Mouse (Mus musculus) lung, embryonic 14.5 days (tissue): ENCODE results near the gene Abca7. TPM values are rescaled to one million over a fixed set of nuclear protein-coding genes. Genes with fewer than 3 reads are reported as not detected.

Experiments
- ATAC-seq: fragments of 200-750 bp; cut with Nextera tagmentation; 2 replicates; pipeline ENCODE4 v1.8.0; 2017; ENCODE audit warnings: mild to moderate bottlenecking, moderate TSS enrichment, moderate library complexity; ENCODE audit not compliant: insufficient read depth
- DNase-seq: peaks from one replicate; pipeline ENCODE4 v3.0.0-alpha.2; 2015
- H3K27ac ChIP-seq: fragments of 300-500 bp; sonication (generic); 2 replicates; pipeline ENCODE4 v1.5.1; 2014; ENCODE audit warnings: low read depth, mild to moderate bottlenecking, moderate library complexity
- H3K27me3 ChIP-seq: fragments of 300-500 bp; sonication (generic); 2 replicates; pipeline ENCODE4 v1.6.1; 2014; ENCODE audit warnings: low read length, control low read depth; ENCODE audit not compliant: insufficient read depth
- H3K36me3 ChIP-seq: fragments of 300-500 bp; sonication (generic); 2 replicates; pipeline ENCODE4 v1.6.1; 2014; ENCODE audit warnings: control low read depth; ENCODE audit not compliant: insufficient read depth
- H3K4me1 ChIP-seq: fragments of 300-500 bp; sonication (generic); 2 replicates; pipeline ENCODE4 v1.6.1; 2014; ENCODE audit warnings: antibody characterized with exemption, control low read depth; ENCODE audit not compliant: insufficient read depth
- H3K4me2 ChIP-seq: fragments of 300-500 bp; sonication (generic); 2 replicates; pipeline ENCODE4 v1.6.1; 2014; ENCODE audit warnings: mild to moderate bottlenecking
- H3K4me3 ChIP-seq: fragments of 300-500 bp; sonication (generic); 2 replicates; pipeline ENCODE4 v1.5.1; 2014; ENCODE audit warnings: low read depth, low read length
- H3K9ac ChIP-seq: fragments of 300-500 bp; sonication (generic); 2 replicates; pipeline ENCODE4 v1.6.1; 2014
- H3K9me3 ChIP-seq: fragments of 300-500 bp; sonication (generic); 2 replicates; pipeline ENCODE4 v1.6.1; 2016; ENCODE audit warnings: low read depth, low read length, control low read depth
- CTCF ChIP-seq: IDR thresholded peaks from 2 replicates; pipeline ENCODE4 v1.5.1; 2016; ENCODE audit warnings: antibody characterized with exemption, low read depth
- WGBS: fragments of 180-500 bp; shearing (Covaris S2); extraction: QIAGEN DNeasy Blood & Tissue Kit; methylation state at CpG from one replicate; pipeline ENCODE4 v1.1.7; 2014; 5-methylcytosine and 5-hydroxymethylcytosine counted together
- polyA plus RNA-seq: library from polyadenylated mRNA; unstranded; fragments of >200 nt; fragmentation: Nextera tagmentation; extraction: Ambion mirVana; gene quantifications from 2 replicates; pipeline ENCODE4 v1.2.1, GENCODE M21; 2014

Gene Abca7
- polyA plus RNA-seq, 1 experiment from 2014 or later: 3.5 TPM

DNA sequence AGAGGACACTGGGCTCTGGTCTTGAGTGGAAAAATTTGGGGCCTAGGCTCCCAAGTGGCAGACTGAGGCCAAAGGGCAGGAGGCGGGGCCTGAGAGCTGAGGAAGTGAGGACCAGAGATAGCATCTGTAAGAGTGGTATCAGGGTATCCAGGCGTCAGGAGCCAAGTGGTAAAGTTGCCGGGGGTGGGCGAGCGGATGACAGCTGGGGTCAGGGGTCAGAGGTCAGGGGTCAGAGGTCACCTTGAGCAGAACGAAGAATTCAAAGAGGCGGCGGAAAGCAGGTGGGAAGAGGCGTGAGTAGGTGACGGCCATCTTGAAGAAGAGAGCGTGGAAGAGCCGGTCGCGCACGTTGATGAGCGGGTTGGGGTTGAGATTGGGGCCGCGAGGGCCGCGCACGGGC is 12.6 kb upstream of the Abca7 start:
- Histone ChIP-seq H3K4me3 (peak overlapping the region; percentile 85), H3K4me2 (peak overlapping the region; percentile 76), H3K36me3 (peaks cover 29% of the 10 kb centered on the region), H3K9ac (peak overlapping the region; percentile 89), H3K9me3 (no peaks in the 10 kb centered on the region), H3K4me1 (peaks cover 23% of the 10 kb centered on the region), H3K27me3 (no peaks in the 10 kb centered on the region), H3K27ac (peak overlapping the region; percentile 99)
- under 1% methylated on average over 21 of the region's 21 CpGs for WGBS
- DNase-seq (peak; percentile 63), ATAC-seq (no peak)
- no peak for TF ChIP-seq CTCF

DNA sequence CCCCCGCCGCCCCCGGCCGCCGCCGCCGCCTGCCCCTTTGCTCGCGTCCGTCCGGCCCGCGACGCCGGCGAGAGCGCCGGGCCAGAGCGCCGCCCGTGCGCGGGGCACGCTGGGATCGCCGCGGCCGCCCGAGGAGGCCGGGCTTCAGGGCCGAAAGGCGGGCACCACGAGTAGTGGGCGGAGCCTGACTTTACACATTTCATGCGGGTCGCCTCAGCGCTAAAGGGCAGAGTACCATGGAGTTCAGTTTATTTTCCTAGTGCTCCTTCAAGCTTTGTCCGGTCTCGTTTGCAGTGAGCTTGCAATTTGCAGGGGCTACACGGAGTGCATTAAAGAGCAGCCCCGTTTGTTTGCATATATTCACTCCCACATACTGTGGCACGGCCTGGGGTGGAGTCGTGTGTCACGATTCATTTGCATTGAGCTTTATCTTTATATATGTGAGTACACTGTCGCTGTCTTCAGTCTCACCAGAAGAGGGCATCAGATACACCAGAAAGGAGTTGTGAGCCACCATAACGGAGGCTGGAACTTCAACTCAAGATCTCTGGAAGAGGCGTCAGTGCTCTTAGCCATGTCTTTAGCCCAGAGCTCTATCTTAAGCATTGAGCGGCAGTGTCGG is 12.0 kb upstream of the Abca7 start, which contains the start of gene Tmem259:
TSS of gene Tmem259 (minus strand) at position 136 of the 622 bp plus-strand sequence.
- peak within 1 kb of the TSS; percentile 99 for H3K27ac ChIP-seq
- peaks cover 26% of the 10 kb centered on the region for H3K4me1 ChIP-seq
- H3K9ac ChIP-seq: peak within 1 kb of the TSS; percentile 89
- peak; percentile 71 for TF ChIP-seq CTCF
- WGBS: under 1% methylated on average over 49 of the region's 49 CpGs
- H3K27me3 ChIP-seq: no peaks in the 10 kb centered on the region
- peak within 1 kb of the TSS; percentile 85 for H3K4me3 ChIP-seq
- peaks cover 23% of the 10 kb centered on the region for H3K36me3 ChIP-seq
- H3K4me2 ChIP-seq: peak within 1 kb of the TSS; percentile 76
- ATAC-seq: peak; percentile 67
- DNase-seq: peak; percentile 97
- H3K9me3 ChIP-seq: no peaks in the 10 kb centered on the region

DNA sequence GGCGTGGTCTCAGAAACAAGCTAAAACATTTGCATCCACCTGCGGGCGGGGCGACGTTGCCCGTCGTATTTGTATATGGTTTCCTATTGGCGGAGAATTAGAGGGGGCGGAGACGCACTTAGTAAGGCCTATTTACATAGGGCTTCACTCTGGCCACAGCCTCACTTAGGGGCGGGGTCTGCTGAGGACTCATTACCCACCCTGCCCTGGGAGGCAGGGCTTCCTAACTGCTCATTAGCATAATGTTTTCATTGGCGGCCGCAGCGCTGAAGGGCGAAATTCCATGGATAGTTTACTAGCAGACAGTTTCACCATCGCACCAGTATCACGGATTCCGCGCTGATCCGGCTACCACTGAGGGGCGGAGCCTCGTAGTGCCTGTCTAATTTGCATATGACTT is 11.4 kb upstream of the Abca7 start:
- Histone ChIP-seq H3K27ac (peak overlapping the region; percentile 99), H3K4me1 (peaks cover 31% of the 10 kb centered on the region), H3K4me2 (peak overlapping the region; percentile 76), H3K4me3 (peak overlapping the region; percentile 85), H3K9me3 (no peaks in the 10 kb centered on the region), H3K27me3 (no peaks in the 10 kb centered on the region), H3K9ac (peak overlapping the region; percentile 65), H3K36me3 (peaks cover 19% of the 10 kb centered on the region)
- no peak for TF ChIP-seq CTCF
- ATAC-seq: peak; percentile 92
- peak; percentile 99 for DNase-seq
- under 1% methylated on average over 22 of the region's 22 CpGs for WGBS

DNA sequence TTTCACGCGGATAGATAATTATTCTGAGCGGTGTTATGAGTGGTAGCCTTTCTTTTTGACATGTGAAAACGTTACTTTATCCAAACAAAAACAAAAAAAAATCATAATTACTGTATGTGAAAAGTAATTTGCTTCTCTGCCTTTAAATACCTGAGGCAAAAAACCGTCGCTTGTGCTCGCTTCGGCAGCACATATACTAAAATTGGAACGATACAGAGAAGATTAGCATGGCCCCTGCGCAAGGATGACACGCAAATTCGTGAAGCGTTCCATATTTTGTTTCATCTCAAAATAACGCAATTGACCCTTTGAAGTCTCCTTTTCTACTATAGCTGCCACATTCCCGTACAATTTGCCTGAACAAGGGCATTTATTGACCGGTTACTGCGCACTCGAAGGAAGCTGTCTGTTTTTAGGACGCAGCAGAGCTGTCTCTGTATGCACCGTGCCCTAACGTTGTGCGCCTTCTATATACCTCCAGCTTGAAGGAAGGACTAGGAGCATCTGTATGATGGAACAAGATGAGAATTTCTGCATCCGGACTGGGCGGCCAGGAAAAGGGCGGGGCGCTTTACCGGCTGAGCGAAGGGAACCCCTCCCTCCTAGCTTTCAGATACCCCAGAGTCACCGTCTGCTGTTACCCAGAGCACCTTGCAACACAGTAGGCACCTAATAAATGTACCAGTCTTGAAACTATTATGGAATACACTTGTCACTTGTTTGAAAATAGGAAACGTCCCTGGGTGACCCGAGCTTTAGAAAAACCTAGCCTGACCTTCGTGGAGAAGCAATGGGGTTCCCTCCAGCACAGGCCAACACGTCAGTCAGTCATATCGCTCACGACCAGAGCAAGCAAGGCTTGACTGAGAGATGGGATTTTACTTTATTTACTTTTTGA is 10.7 kb upstream of the Abca7 start:
- DNase-seq: peak; percentile 72
- Histone ChIP-seq H3K27ac (peak overlapping the region; percentile 99), H3K27me3 (no peaks in the 10 kb centered on the region), H3K4me1 (peaks cover 32% of the 10 kb centered on the region), H3K36me3 (peaks cover 12% of the 10 kb centered on the region; the same call in 1 of the 2 replicates), H3K9me3 (no peaks in the 10 kb centered on the region), H3K4me2 (peak overlapping the region; percentile 76), H3K9ac (peak overlapping the region; percentile 65), H3K4me3 (peak overlapping the region; percentile 85)
- no peak for TF ChIP-seq CTCF
- WGBS: 3% methylated on average over 35 of the region's 35 CpGs
- no peak for ATAC-seq

GRCm38 (mm10) chr10:79986232-79986878 is 9.9 kb upstream of the Abca7 start:
- Histone ChIP-seq H3K4me2 (peak overlapping the region; percentile 76), H3K9ac (peak overlapping the region; percentile 65), H3K4me1 (peaks cover 32% of the 10 kb centered on the region), H3K9me3 (0 out of 2 replicates have a peak, but pooled peaks cover under 1% of the 10 kb centered on the region), H3K27me3 (no peaks in the 10 kb centered on the region), H3K4me3 (peak overlapping the region; percentile 85), H3K27ac (peak overlapping the region; percentile 99), H3K36me3 (peaks cover 11% of the 10 kb centered on the region; the same call in 1 of the 2 replicates)
- DNase-seq (peak; percentile 45), ATAC-seq (no peak)
- TF ChIP-seq CTCF: no peak
- 16% methylated on average over 6 of the region's 6 CpGs for WGBS

DNA sequence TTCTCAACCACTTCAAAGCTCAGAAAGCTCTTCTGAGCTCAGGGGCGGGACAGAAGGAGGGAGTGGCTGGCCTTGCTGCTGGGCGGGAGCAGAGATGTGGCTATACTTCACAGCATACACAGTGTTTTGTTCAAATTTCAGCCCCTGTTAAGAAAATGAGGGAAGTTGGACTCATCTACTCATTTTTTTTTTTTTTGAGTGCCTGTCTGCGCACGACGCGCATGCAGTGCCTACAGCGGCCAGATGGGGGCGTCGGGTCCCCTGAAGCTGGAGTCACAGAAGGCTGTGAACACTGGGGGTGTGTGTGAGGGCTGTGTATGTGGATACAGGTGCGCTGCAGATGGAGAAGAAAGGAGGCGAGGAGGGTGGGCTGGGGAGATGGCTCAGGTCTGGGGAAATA is 9.3 kb upstream of the Abca7 start:
- H3K9me3 ChIP-seq: peaks cover 5% of the 10 kb centered on the region; the same call in 1 of the 2 replicates
- no peaks in the 10 kb centered on the region for H3K27me3 ChIP-seq
- H3K27ac ChIP-seq: peak overlapping the region; percentile 99
- H3K4me2 ChIP-seq: peak overlapping the region; percentile 76
- H3K36me3 ChIP-seq: peaks cover 17% of the 10 kb centered on the region
- WGBS: 4% methylated on average over 11 of the region's 11 CpGs
- peak overlapping the region; percentile 85 for H3K4me3 ChIP-seq
- peaks cover 32% of the 10 kb centered on the region for H3K4me1 ChIP-seq
- H3K9ac ChIP-seq: 0 out of 2 replicates have a peak overlapping the region, but pooled peaks have one; percentile 65
- peak; percentile 91 for TF ChIP-seq CTCF
- DNase-seq (peak; percentile 94), ATAC-seq (no peak)
